Mouse (Mus musculus) frontal cortex, postnatal 25 days (tissue): ENCODE data around the gene Unc13a.

ENCODE experiments used
- DNase-seq, 2 experiments: peaks; one replicate each; pipeline ENCODE4 v3.0.0; 2022; ENCODE audit warnings: low spot score in 2 of 2

Unc13a gene

GRCm38 (mm10) chr8:71687616-71688015 is 16.1 kb upstream of the Unc13a start:
- DNase-seq, result no peak

DNA sequence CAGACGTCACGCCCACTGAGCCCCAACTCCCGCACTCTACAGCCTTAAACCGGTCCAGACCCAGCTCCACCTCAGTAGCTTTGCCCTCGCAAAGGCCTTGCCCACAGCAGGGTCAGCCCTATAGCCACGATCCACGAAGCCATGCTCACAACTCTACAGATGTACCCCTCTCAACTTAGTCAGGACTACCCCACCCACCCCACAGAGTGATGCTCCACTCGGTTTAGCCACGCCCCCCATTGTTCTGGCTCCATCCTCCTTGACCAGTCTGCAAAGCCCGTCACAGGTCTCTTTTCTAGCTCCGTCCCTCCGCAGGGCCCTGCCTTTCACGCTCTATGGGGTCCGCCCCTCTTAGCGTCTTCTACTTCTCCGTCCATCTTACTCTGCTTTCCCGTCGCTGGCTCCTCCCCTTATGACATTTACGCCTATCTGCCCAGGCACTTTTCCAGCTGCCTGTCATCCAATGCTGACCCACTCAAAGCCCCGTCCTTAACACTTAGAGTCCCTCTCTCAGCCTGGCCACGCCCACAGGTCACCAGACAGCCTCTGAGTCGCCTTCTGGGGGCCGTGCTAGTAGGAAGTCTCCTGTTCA is 14.7 kb upstream of the Unc13a start:
- no peak for DNase-seq

GRCm38 (mm10) chr8:71685573-71685972 is 14.0 kb upstream of the Unc13a start:
- DNase-seq, result no peak

- DNase-seq, result no peak
Measured at GRCm38 (mm10) chr8:71684701-71685100, 13.1 kb upstream of the Unc13a start.

- no peak for DNase-seq
Measured at GRCm38 (mm10) chr8:71682832-71683231, 11.3 kb upstream of the Unc13a start.

GRCm38 (mm10) chr8:71681369-71681915 is 9.9 kb upstream of the Unc13a start:
- DNase-seq, result no peak

GRCm38 (mm10) chr8:71680471-71680870 is 8.9 kb upstream of the Unc13a start:
- no peak for DNase-seq

GRCm38 (mm10) chr8:71679550-71680168 is 8.1 kb upstream of the Unc13a start:
- DNase-seq, result no peak

DNA sequence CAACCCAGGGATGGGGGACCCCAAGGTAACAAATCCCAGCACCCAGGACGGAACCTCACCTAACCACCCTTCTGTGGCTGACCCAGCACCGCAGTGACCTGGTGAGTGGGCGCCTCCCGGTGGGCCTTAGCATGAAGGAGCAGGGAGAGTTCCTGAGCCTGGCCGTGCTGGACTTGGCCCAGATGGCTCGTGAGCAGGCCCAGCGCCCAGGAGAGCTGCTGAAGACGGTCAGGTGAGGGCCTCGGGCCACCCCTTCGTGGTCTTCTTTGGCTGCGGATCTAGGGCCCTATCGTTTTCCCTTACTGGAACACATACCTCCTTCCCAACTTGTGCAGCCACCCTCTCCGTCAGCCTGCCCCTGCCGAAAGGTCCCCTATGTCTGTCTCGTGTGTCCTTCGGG is 7.6 kb upstream of the Unc13a start:
- DNase-seq, result no peak

- DNase-seq, result no peak
Measured at GRCm38 (mm10) chr8:71678216-71678615, 6.7 kb upstream of the Unc13a start.

DNA sequence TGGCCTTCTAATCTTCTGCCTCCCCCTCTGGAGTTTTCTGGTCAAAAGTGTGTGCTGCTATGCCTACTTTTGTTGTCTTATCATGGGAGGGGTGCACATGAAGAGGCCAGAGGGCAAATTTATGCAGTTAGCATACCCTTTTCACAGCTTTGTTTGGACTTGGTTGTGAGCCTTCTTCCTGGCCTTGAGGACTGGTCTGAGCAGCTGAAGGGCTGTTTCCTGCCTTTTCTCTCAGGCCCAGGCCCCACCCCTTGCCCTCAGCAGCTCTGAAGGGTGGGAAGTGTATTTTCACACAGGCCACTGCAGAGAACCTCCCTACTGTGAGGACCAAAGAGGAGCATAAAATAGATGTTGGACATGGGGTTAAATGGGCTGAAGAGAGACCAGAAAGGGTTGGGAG is 6.0 kb upstream of the Unc13a start:
- DNase-seq, result no peak

- DNase-seq, result no peak
Measured at GRCm38 (mm10) chr8:71676803-71677202, 5.2 kb upstream of the Unc13a start.

- DNase-seq, result no peak
Measured at GRCm38 (mm10) chr8:71676020-71676741, 4.6 kb upstream of the Unc13a start, which contains the start of gene Jak3. Jak3 (plus strand) TSS chr8:71676296.

DNA sequence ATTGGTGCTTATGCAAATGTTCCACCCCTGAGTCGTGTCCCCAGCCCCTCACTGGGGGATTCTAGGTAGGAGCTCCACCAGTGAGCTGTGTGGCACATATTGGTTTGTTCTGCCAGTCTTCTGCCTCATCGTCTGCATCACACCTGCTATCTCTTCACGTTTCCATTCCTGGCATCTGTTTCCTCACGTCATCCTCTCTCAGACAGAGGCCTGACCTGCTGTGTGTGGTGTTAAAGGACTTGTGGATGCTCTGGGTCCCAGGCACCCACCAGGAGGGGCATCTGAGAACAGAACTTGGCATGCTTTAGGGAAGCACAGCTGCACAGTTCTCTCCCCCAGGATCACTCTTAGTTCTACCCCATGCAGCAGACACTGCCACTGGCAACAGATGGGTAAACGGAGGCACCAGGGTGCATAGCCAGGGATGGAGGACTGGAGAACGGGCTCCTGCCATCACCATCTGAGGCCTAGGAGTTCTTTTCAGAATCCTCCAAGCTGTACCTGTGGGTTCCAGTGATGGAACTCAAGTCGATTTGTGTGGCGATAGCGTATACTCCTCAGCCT is 4.0 kb upstream of the Unc13a start:
- no peak for DNase-seq

- DNase-seq, result no peak
Measured at GRCm38 (mm10) chr8:71674071-71674470, 2.5 kb upstream of the Unc13a start.

DNA sequence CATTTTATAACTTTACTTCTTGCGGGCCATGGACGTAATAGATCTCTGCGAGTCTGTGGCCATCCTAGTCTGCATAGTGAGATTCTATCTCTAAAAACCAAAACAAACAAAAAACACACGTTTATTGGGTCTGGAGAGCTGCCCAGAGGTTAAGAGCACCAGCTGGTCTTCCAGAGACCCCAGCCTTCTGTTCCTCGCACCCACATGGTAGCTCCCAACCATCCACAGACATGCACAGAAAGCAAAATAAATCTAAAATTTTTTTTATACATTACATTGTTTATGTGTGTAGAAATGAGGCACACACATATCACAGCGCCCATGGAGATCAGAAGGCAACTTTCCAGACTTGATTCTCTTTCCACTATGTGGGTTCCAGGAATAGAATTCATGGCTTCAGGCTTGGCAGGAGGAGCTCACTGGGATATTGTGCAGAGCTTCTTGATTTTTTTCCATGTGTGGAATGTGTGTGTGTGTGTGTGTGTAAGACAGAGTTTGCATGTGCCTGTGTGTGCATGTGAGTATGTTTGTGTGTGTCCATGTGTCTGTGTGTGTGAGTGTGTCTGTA is 695 bp upstream of the Unc13a start:
- no peak for DNase-seq

DNA sequence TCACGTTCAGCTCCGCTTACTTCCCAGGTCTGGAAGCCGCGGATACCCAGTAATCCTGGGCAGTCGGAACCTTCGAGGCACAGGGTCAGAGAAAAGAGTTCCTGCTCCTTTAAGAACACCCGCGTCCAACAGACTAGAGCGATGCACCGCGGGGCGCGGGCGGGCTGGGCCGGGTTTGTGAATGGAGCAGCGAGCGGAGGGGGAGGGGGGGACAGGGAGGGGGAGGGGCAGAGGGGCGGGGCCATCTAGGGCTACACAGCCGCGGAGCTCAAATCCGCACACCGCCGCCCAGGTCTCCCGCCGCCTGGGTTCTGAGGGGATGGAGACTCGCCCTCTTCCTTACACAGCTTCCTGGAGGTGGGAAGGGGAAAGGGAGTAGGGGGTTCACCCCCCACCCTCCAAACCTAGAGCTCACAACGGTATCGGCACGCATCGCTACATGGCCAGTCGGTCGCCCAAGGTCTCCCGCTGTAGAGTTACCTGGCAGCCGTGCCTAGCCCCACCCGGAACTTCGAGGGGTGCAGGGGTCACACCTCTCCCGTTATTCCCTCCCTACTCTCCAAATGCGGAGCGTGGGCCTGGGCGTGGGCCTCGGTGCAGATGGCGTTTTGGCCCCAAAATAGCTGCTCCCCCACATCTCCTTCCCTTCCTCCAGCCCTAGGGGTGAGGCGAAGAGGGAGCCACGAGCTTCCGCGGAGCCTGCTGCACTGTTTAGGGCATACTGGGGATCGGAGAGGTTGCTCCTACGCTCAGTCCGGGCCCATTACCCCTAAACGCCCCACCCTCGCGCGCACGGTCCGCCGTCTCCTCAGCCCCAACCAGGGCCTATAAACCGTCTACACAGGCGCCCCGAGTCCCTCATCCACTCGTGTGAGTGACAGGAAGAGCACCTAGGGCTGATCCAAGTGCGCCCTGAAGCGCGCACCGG is 672 bp downstream of the Unc13a start:
- peak; percentile 51 to 58 for DNase-seq

DNA sequence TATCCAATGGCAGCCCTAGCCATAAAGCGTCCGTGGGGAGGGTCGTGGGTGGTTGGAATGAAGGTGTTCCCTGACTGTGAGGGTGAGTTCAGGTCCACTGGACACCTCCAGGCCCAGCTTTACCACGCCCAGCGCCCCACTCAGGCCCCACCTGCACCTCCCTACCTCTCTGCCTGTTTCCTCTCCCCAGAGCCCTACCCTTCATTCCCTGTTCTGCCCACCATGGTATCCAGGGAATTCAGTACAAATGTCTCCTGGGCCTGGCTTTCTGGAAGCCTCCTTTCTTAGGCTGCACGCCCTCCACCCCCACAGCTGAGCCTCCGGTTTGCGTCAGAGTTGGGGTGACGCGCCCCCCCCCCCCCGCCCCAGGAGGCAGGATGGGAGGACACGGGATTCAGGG is 1.4 kb downstream of the Unc13a start:
- DNase-seq, result no peak

DNA sequence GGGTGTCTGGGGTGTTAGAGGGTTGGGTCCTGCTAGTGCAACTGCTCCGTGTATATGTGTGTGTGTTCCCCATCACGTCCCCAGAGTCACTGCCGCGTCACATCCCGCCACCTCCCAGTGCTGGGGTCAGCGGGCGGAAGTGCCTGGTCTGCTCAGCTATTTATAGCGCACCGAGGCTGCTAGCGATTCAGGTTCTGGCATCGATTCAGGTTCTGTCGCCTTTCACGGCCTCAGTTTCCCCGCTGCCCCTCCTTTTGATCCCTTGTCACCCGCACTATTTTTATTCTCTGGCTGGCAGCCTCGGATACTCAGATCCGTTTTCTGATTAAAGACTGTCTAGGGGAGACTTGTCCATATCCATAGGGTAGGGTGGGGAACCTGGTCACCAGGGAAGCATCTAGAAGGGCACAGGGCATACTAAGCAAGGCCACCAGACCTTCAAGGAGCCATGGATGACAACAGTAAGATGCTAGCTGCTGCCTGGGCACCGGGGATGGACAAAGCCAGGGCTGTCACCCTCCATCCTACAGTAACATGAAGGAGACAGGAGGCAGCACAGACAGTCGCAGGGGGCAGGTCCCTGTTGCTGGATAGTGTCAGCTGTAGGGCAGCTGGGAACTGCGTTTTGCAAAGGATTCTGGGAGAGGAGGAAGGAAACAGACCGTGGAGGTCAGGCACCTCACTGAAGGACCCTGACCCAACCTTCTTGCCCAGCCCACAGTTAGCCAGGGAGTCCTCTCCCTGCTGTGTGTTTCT is 3.2 kb downstream of the Unc13a start:
- no peak for DNase-seq

GRCm38 (mm10) chr8:71667256-71667655 is 4.3 kb downstream of the Unc13a start:
- no peak for DNase-seq
